28 mouse cellular contexts compared by ENCODE assay signal in the genomic region with DNA sequence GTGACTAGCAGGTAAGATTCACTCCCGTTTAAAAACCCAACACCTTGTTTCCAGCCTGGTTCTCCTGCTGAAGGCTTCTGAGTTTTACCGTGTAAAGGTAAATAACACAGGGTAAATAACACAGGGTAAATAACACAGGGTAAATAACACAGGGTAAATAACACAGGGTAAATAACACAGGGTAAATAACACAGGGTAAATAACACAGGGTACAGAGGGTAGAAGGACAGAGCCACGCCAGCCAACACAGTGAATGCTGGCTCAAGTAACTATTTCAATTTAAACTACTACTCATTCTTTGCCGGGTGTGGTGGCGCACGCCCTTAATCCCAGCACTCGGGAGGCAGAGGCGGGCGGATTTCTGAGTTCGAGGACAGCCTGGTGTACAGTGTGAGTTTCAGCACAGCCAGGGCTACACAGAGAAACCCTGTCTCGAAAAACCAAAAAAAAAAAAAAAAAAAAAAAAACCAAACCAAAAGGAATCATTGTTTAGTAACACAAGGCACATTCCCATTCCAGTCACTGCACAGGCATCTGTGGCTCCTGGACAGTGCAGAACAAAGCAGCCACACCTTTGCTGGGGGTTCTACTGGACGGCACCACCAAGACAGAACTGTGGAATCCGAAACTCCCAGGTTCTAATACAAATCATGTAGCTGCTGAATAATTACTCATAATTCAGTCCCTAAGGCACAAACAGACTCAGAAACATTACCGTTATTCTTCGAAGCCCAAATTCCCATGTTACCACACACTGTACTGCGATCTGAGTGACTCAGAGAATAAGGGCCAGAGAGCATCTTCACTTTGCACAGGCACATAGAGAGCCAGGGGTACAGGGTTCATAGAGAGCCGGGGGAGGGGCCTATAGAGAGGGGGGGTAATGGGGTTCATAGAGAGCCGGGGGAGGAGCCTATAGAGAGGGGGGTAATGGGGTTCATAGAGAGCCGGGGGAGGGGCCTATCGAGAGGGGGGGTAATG. TPM values are rescaled to one million over a fixed set of nuclear protein-coding genes. Genes with fewer than 3 reads are reported as not detected.
"Had no signal": no experiment of that assay in that cellular context is flagged by ENCODE, and none has a peak within 500 bp of the region (broad histone marks: within the 10 kb centered on the region; RNA-seq: fewer than 3 reads in every experiment).

No protein-coding gene starts in this region.

- H3K9ac ChIP-seq: liver, embryonic 14.5 days; neural tube, embryonic 12.5 days; neural tube, embryonic 15.5 days had no signal

- H3K4me2 ChIP-seq: midbrain, embryonic 11.5 days; neural tube, embryonic 12.5 days; neural tube, embryonic 15.5 days had no signal

- H3K4me3 ChIP-seq: layer of hippocampus, adult 2 months; neural tube, embryonic 12.5 days; neural tube, embryonic 15.5 days had no signal

- H3K27me3 ChIP-seq: neural tube, embryonic 12.5 days; neural tube, embryonic 15.5 days had no signal

- H3K9me3 ChIP-seq: neural tube, embryonic 12.5 days; neural tube, embryonic 15.5 days had no signal

- H3K4me1 ChIP-seq: neural tube, embryonic 12.5 days; neural tube, embryonic 15.5 days had no signal

- DNase-seq: kidney, adult 2 months; kidney, postnatal 25 days; layer of hippocampus, adult 9-11 months; lung, adult 2 months; lung, postnatal 14 days; lung, postnatal 4 days; midbrain, embryonic 14.5 days; right cerebral cortex, adult 18-20 months; right cerebral cortex, postnatal 14 days; right cerebral cortex, postnatal 4 days; thymus, adult 2 months; thymus, postnatal 14 days; thymus, postnatal 4 days had no signal

- H3K27ac ChIP-seq: kidney, postnatal 0 days; layer of hippocampus, adult 2 months; liver, embryonic 14.5 days; neural tube, embryonic 12.5 days; neural tube, embryonic 15.5 days; stomach, postnatal 0 days had no signal

RNA-seq across cellular contexts. Expression of gene Gm5678, which starts 36.2 kb away (rescaled TPM):
- total RNA-seq: megakaryocyte progenitor cell, adult 5-6 weeks; megakaryocyte-erythroid progenitor cell, adult 5-6 weeks had no signal
- polyA plus RNA-seq: kidney, adult 2 months; kidney, embryonic 14.5 days; kidney, postnatal 0 days; large intestine, adult 2 months; limb, embryonic 11.5 days; limb, embryonic 14.5 days; liver, embryonic 14.5 days; lung, adult 2 months; lung, embryonic 16.5 days; midbrain, embryonic 11.5 days; midbrain, embryonic 14.5 days; neural tube, embryonic 12.5 days; neural tube, embryonic 15.5 days; stomach, embryonic 14.5 days; thymus, adult 2 months had no signal
